Mouse (Mus musculus): ENCODE measurements around the gene Cysrt1. TPM values are rescaled to one million over a fixed set of nuclear protein-coding genes. Genes with fewer than 3 reads are reported as not detected.
"Not testable (repeated sequence)": the region's sequence is repeated elsewhere in the genome, so short reads cannot be mapped to it uniquely, and the experiment has no call there.

Cysrt1 gene
- polyA plus RNA-seq, 1 experiment from 2014 or later, result 16.5 TPM

- H3K9me3 ChIP-seq (ENCODE audit: control insufficient read depth), result no peaks in the 10 kb centered on the region
- H3K4me1 ChIP-seq (replicated peaks; ENCODE audit: control insufficient read depth, insufficient read depth, low read length), result no peaks in the 10 kb centered on the region
- no peak for ATAC-seq
- H3K27me3 ChIP-seq (replicated peaks; ENCODE audit: control insufficient read depth, insufficient read depth, low read length), result no peaks in the 10 kb centered on the region
- peaks cover under 1% of the 10 kb centered on the region; the same call in 1 of the 2 replicates for H3K36me3 ChIP-seq (ENCODE audit: control insufficient read depth, insufficient read depth)
- peak overlapping the region; percentile 92 for H3K4me3 ChIP-seq (ENCODE audit: low read depth, low read length)
- peak overlapping the region; percentile 93 for H3K27ac ChIP-seq (ENCODE audit: low read depth, low read length)
- peak; percentile 20; the same call in 1 of the 2 replicates for TF ChIP-seq CTCF (IDR thresholded peaks at IDR 0.05; ENCODE audit: low read depth)
- peak overlapping the region; percentile 78 for H3K9ac ChIP-seq (ENCODE audit: low read depth, low read length)
- H3K4me2 ChIP-seq (replicated peaks; ENCODE audit: low read depth), result peak overlapping the region; percentile 94
- 0% methylated on average over 79 of the region's 82 CpGs for WGBS
These were observed 20.8 kb upstream of the Cysrt1 start for GRCm38 (mm10) chr2:25262795-25263622.

GRCm38 (mm10) chr2:25262291-25262767 is 20.1 kb upstream of the Cysrt1 start, which contains the start of gene Tprn:
Gene Tprn (plus strand): TSS chr2:25262618.
- TF ChIP-seq CTCF (IDR thresholded peaks at IDR 0.05; ENCODE audit: low read depth), result no peak
- Histone ChIP-seq H3K9ac (ENCODE audit: low read depth, low read length) (peak within 1 kb of the TSS; percentile 78), H3K36me3 (ENCODE audit: control insufficient read depth, insufficient read depth) (no peaks in the 10 kb centered on the region), H3K4me2 (replicated peaks; ENCODE audit: low read depth) (peak within 1 kb of the TSS; percentile 94), H3K27me3 (replicated peaks; ENCODE audit: control insufficient read depth, insufficient read depth, low read length) (no peaks in the 10 kb centered on the region), H3K27ac (ENCODE audit: low read depth, low read length) (peak within 1 kb of the TSS; percentile 93), H3K4me3 (ENCODE audit: low read depth, low read length) (peak within 1 kb of the TSS; percentile 92), H3K9me3 (ENCODE audit: control insufficient read depth) (no peaks in the 10 kb centered on the region), H3K4me1 (replicated peaks; ENCODE audit: control insufficient read depth, insufficient read depth, low read length) (no peaks in the 10 kb centered on the region)
- peak; percentile 80 for ATAC-seq
- WGBS, result 0% methylated on average over 39 of the region's 39 CpGs

GRCm38 (mm10) chr2:25261870-25262269 is 19.6 kb upstream of the Cysrt1 start:
- no peak for TF ChIP-seq CTCF (IDR thresholded peaks at IDR 0.05; ENCODE audit: low read depth)
- no peaks in the 10 kb centered on the region for H3K9me3 ChIP-seq (ENCODE audit: control insufficient read depth)
- H3K4me2 ChIP-seq (replicated peaks; ENCODE audit: low read depth), result peak overlapping the region; percentile 94
- H3K36me3 ChIP-seq (ENCODE audit: control insufficient read depth, insufficient read depth), result no peaks in the 10 kb centered on the region
- H3K4me3 ChIP-seq (ENCODE audit: low read depth, low read length), result peak overlapping the region; percentile 92
- H3K27ac ChIP-seq (ENCODE audit: low read depth, low read length), result peak overlapping the region; percentile 82
- no peak for ATAC-seq
- 34% methylated on average over 12 of the region's 12 CpGs for WGBS
- no peaks in the 10 kb centered on the region for H3K4me1 ChIP-seq (replicated peaks; ENCODE audit: control insufficient read depth, insufficient read depth, low read length)
- H3K9ac ChIP-seq (ENCODE audit: low read depth, low read length), result 0 out of 2 replicates have a peak overlapping the region, but pooled peaks have one; percentile 78
- no peaks in the 10 kb centered on the region for H3K27me3 ChIP-seq (replicated peaks; ENCODE audit: control insufficient read depth, insufficient read depth, low read length)

- H3K4me2 ChIP-seq (replicated peaks; ENCODE audit: low read depth), result no peak overlapping the region
- H3K36me3 ChIP-seq (ENCODE audit: control insufficient read depth, insufficient read depth), result no peaks in the 10 kb centered on the region
- no peaks in the 10 kb centered on the region for H3K4me1 ChIP-seq (replicated peaks; ENCODE audit: control insufficient read depth, insufficient read depth, low read length)
- TF ChIP-seq CTCF (IDR thresholded peaks at IDR 0.05; ENCODE audit: low read depth), result peak; percentile 72
- no peak overlapping the region for H3K4me3 ChIP-seq (ENCODE audit: low read depth, low read length)
- H3K9me3 ChIP-seq (ENCODE audit: control insufficient read depth), result no peaks in the 10 kb centered on the region
- H3K9ac ChIP-seq (ENCODE audit: low read depth, low read length), result no peak overlapping the region
- H3K27me3 ChIP-seq (replicated peaks; ENCODE audit: control insufficient read depth, insufficient read depth, low read length), result no peaks in the 10 kb centered on the region
- H3K27ac ChIP-seq (ENCODE audit: low read depth, low read length), result no peak overlapping the region
- 66% methylated on average over 2 of the region's 2 CpGs for WGBS
- ATAC-seq, result no peak
These were observed 16.6 kb upstream of the Cysrt1 start for GRCm38 (mm10) chr2:25258887-25259286.

GRCm38 (mm10) chr2:25257250-25257649 is 15.0 kb upstream of the Cysrt1 start:
- not testable (repeated sequence) for H3K27me3 ChIP-seq (replicated peaks; ENCODE audit: control insufficient read depth, insufficient read depth, low read length); H3K27ac ChIP-seq (ENCODE audit: low read depth, low read length); H3K4me2 ChIP-seq (replicated peaks; ENCODE audit: low read depth); H3K36me3 ChIP-seq (ENCODE audit: control insufficient read depth, insufficient read depth); H3K9ac ChIP-seq (ENCODE audit: low read depth, low read length); H3K4me1 ChIP-seq (replicated peaks; ENCODE audit: control insufficient read depth, insufficient read depth, low read length); ATAC-seq; H3K4me3 ChIP-seq (ENCODE audit: low read depth, low read length); H3K9me3 ChIP-seq (ENCODE audit: control insufficient read depth)
- WGBS, result 79% methylated on average over 5 of the region's 5 CpGs

GRCm38 (mm10) chr2:25256443-25257109 is 14.3 kb upstream of the Cysrt1 start:
- Histone ChIP-seq H3K4me3 (ENCODE audit: low read depth, low read length) (peak overlapping the region; percentile 99), H3K27ac (ENCODE audit: low read depth, low read length) (peak overlapping the region; percentile 82; the same call in 1 of the 2 replicates), H3K4me2 (replicated peaks; ENCODE audit: low read depth) (peak overlapping the region; percentile 93), H3K36me3 (ENCODE audit: control insufficient read depth, insufficient read depth) (peaks cover 13% of the 10 kb centered on the region; the same call in 1 of the 2 replicates), H3K9ac (ENCODE audit: low read depth, low read length) (peak overlapping the region; percentile 91)
- not testable (repeated sequence) for H3K9me3 ChIP-seq (ENCODE audit: control insufficient read depth); H3K27me3 ChIP-seq (replicated peaks; ENCODE audit: control insufficient read depth, insufficient read depth, low read length); H3K4me1 ChIP-seq (replicated peaks; ENCODE audit: control insufficient read depth, insufficient read depth, low read length); ATAC-seq
- 49% methylated on average over 11 of the region's 12 CpGs for WGBS
- peak; percentile 69 for TF ChIP-seq CTCF (IDR thresholded peaks at IDR 0.05; ENCODE audit: low read depth)
